Mouse (Mus musculus): Measurements from ENCODE around the gene Prps1l3.

The Prps1l3 gene

DNA sequence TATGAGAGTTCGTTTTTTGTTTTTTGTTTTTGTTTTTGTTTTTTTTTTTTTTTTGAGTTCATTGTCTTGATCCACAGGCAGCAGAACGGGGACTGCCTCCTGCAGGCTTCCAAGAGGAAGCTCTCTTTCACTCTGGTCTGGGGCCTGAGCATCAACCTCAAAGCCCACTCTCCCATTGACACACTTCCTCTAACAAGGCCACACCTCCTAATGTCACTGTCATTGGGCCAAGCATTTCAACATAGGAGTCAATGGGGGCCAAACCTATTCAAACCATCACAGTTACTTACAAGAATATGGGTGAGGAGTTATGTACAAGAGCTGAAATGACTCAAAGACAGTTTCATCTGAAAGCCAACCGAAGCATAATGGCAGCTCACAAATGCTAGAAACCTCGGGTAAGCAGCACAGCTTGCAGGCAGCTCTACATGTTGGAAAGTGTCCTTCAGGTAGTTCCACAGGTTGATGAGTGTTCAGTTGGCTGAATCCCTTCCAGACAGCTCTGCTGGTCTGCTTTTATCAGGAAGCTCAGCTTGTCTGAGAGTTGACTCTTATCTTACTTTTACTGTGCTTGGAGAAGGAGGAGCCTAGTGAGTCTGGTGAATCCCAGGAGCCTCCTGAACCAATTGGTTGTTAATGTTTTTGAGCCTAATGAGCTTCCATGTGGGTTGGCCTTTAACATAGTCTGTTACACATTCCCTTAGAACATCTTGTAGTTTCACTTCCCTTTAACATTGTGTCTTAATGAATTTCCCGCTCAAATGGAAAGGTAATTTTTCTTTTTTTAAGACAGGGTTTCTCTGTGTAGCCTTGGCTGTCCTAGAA, 13.7 kb downstream of the Prps1l3 start:
- no peak for DNase-seq (ENCODE audit: extremely low spot score, low spot score)

DNA sequence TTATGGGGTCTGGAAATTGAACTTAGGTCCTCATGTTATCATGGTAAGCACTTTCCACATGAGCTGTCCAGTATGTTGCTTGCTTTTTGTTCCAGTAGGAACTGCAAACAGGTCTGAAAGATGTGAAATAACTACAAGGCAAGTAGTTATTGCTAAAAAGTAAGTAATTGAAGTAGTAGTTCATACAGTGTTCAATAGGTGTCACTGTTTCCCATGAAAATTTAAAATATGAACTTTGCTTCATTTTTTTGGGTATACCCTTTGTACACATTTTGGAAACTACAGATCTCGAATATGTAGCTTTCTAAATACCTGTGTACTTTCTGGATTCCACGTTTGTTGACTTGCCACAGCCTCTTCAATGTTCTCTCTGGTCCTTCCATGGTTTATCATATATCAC, 28.4 kb downstream of the Prps1l3 start:
- DNase-seq (ENCODE audit: extremely low spot score, low spot score), result no peak

DNA sequence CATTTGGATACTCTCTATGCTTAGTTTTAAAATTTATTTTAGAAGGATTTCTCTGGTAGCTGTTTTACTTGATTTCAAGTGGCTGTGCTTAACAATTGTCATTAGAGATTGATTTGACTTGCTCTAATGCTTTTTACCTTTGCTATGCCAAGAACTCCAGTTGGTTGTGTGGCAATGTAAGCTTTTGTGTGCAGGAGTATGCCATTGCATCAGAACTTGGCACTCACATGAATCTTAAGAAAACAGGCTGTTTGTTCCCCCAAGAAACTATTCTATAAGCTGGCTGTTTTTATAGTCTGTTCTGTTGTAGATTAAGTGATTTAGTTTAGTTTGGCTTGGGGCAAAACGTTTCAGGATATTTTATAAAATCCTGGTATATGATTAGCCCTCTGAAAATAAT, 45.2 kb downstream of the Prps1l3 start:
- no peak for DNase-seq (ENCODE audit: extremely low spot score, low spot score)

DNA sequence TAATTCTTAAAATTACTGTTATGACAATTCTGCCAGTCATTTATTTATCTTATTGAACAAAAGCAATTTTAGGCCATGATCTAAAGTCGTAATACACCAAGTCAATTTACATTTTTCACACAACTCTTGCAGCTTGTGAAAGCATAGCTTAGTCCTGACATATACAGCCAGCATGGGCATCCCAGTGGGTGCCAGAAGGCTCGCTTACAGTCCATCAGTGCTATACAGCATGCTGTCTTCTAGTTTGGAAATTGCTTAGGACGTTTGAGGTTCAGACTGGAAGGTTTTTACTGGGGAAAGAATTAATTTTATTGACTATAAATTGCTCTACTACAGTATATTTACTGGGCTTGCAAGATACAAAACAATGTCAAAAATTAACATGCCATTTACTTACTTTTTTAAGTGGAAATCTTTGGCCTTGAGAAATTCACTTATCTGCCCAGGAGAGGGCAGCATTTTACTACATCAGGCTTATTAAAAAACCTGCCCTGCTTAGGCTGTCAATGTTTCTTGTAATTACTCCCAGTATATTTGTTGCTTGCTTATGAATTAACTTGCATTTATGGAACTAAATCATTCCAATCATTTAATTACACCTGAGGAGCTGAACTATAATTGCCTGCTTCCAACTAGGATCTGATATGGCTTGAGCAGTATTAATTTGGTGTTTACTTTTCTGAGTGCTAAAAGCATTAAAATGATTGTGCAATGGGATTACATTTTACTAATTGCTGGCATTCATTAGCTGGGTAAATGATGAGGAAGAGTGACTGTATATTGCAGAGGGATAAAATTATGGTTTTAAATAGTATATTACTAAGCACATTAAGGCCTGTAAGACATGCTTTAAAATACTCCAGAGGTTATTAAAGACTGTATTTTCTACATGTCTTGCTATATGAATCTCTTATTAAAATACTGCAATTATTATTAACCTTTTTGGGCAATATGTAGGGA, 51.2 kb downstream of the Prps1l3 start:
- DNase-seq (ENCODE audit: extremely low spot score, low spot score), result no peak

DNA sequence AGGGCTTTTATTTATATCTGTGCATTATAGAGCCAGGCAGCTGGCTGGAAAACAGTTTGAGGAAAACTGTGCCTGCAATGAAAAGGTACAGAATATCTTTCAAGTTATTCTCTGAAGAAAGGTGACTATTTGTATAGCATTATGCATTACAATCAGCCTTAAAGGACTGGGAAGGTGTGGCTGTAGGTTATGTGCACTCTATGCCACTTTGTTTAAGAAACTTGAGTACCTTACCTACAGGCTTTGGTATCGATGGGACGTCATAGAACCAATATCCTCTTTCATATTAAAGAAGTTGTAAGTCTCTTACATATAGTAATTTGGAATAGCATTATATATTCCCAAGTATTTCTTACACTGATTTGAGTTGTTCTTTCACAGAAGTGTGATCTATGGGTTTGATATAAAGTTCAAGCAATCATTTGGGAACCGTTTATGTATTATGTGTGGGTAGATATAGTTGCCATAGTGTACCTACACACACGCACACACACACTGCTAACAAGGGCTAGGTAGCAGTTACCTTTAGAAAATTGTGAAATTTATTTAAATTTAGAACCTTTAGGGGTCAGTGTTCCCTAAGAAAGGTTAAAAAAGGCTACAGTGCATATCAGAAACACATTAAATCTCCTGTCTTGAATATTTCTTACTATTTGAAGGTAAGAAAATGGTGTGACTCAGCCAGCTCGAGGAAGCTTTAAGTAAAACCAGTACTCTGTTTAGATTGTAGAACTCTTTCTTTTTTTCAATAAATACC, 55.3 kb downstream of the Prps1l3 start:
- no peak for DNase-seq (ENCODE audit: extremely low spot score, low spot score)
